Mouse (Mus musculus): Measurements from ENCODE around the gene Gm17654. TPM values are rescaled to one million over a fixed set of nuclear protein-coding genes. Genes with fewer than 3 reads are reported as not detected.
"Not testable (repeated sequence)": the region's sequence is repeated elsewhere in the genome, so short reads cannot be mapped to it uniquely, and the experiment has no call there.

Gm17654 gene
- polyA plus RNA-seq (2015; fragmentation: Nextera tagmentation; extraction: Ambion mirVana), result not detected in 2 replicates

GRCm38 (mm10) chr14:43579046-43579445, at the start of gene Gm17654:
Gm17654 (minus strand) TSS chr14:43579146.
- H3K4me2 ChIP-seq (replicated peaks); H3K27ac ChIP-seq; H3K9ac ChIP-seq (replicated peaks); H3K4me3 ChIP-seq (replicated peaks); H3K27me3 ChIP-seq; ATAC-seq; H3K36me3 ChIP-seq; H3K4me1 ChIP-seq (replicated peaks); H3K9me3 ChIP-seq: not testable (repeated sequence)
- 76% methylated on average over 1 of the region's 2 CpGs for WGBS

GRCm38 (mm10) chr14:43607913-43608312, 29.0 kb upstream of the Gm17654 start, which contains the start of gene Gm10375:
Gm10375 (minus strand) TSS chr14:43608013.
- ATAC-seq; H3K9ac ChIP-seq (replicated peaks); H3K36me3 ChIP-seq: not testable (repeated sequence)

GRCm38 (mm10) chr14:43577969-43578368, 977 bp downstream of the Gm17654 start:
- H3K4me3 ChIP-seq (replicated peaks); H3K4me2 ChIP-seq (replicated peaks); H3K27ac ChIP-seq; H3K4me1 ChIP-seq (replicated peaks); H3K27me3 ChIP-seq; ATAC-seq; H3K9me3 ChIP-seq; H3K36me3 ChIP-seq; H3K9ac ChIP-seq (replicated peaks): not testable (repeated sequence)
- 86% methylated on average over 4 of the region's 4 CpGs for WGBS

More at GRCm38 (mm10) chr14:43607913-43608312, 29.0 kb upstream of the Gm17654 start, which contains the start of gene Gm10375:
- H3K9me3 ChIP-seq; H3K27ac ChIP-seq; H3K4me1 ChIP-seq (replicated peaks); H3K4me2 ChIP-seq (replicated peaks); H3K4me3 ChIP-seq (replicated peaks); H3K27me3 ChIP-seq: not testable (repeated sequence)

GRCm38 (mm10) chr14:43552271-43552670, 26.7 kb downstream of the Gm17654 start:
- H3K9me3 ChIP-seq; H3K4me3 ChIP-seq (replicated peaks); ATAC-seq; H3K9ac ChIP-seq (replicated peaks); H3K27me3 ChIP-seq; H3K4me1 ChIP-seq (replicated peaks); H3K27ac ChIP-seq; H3K4me2 ChIP-seq (replicated peaks); H3K36me3 ChIP-seq: not testable (repeated sequence)
- 87% methylated on average over 2 of the region's 2 CpGs for WGBS

- H3K27me3 ChIP-seq; H3K4me3 ChIP-seq (replicated peaks); H3K27ac ChIP-seq; H3K4me2 ChIP-seq (replicated peaks); H3K36me3 ChIP-seq; ATAC-seq; H3K9me3 ChIP-seq; H3K9ac ChIP-seq (replicated peaks); H3K4me1 ChIP-seq (replicated peaks): not testable (repeated sequence)
Measured at GRCm38 (mm10) chr14:43546281-43546680, 32.7 kb downstream of the Gm17654 start.

GRCm38 (mm10) chr14:43543276-43543675, 35.7 kb downstream of the Gm17654 start, which contains the start of gene Gm5799:
Gm5799 (plus strand) TSS chr14:43543576.
- not testable (repeated sequence) for H3K4me1 ChIP-seq (replicated peaks); H3K36me3 ChIP-seq; H3K27ac ChIP-seq; H3K4me3 ChIP-seq (replicated peaks); ATAC-seq; H3K27me3 ChIP-seq; H3K4me2 ChIP-seq (replicated peaks); H3K9me3 ChIP-seq; H3K9ac ChIP-seq (replicated peaks)
- 89% methylated on average over 2 of the region's 2 CpGs for WGBS

- not testable (repeated sequence) for H3K4me1 ChIP-seq (replicated peaks); H3K27ac ChIP-seq; H3K4me3 ChIP-seq (replicated peaks); H3K4me2 ChIP-seq (replicated peaks); H3K9me3 ChIP-seq; H3K9ac ChIP-seq (replicated peaks); ATAC-seq; H3K36me3 ChIP-seq; H3K27me3 ChIP-seq
- WGBS, result 72% methylated on average over 2 of the region's 2 CpGs
Measured at GRCm38 (mm10) chr14:43538144-43538543, 40.8 kb downstream of the Gm17654 start.

- H3K4me1 ChIP-seq (replicated peaks); H3K9ac ChIP-seq (replicated peaks); H3K4me3 ChIP-seq (replicated peaks); H3K27me3 ChIP-seq; H3K36me3 ChIP-seq; H3K4me2 ChIP-seq (replicated peaks); H3K27ac ChIP-seq; H3K9me3 ChIP-seq; ATAC-seq: not testable (repeated sequence)
- WGBS, result 56% methylated on average over 6 of the region's 6 CpGs
Measured at GRCm38 (mm10) chr14:43532387-43532786, 46.6 kb downstream of the Gm17654 start.

- WGBS, result no CpG with 5 or more reads among the region's 6 CpGs
- not testable (repeated sequence) for H3K27me3 ChIP-seq; H3K4me2 ChIP-seq (replicated peaks); H3K4me3 ChIP-seq (replicated peaks); H3K27ac ChIP-seq; H3K4me1 ChIP-seq (replicated peaks); ATAC-seq; H3K9ac ChIP-seq (replicated peaks); H3K36me3 ChIP-seq; H3K9me3 ChIP-seq
Measured at GRCm38 (mm10) chr14:43532011-43532383, 46.9 kb downstream of the Gm17654 start.

GRCm38 (mm10) chr14:43531052-43532010, 47.6 kb downstream of the Gm17654 start:
- H3K27ac ChIP-seq; H3K9me3 ChIP-seq; H3K4me2 ChIP-seq (replicated peaks); H3K36me3 ChIP-seq; H3K9ac ChIP-seq (replicated peaks); ATAC-seq; H3K4me1 ChIP-seq (replicated peaks); H3K4me3 ChIP-seq (replicated peaks); H3K27me3 ChIP-seq: not testable (repeated sequence)
- WGBS, result 34% methylated on average over 13 of the region's 15 CpGs
